Mouse (Mus musculus): Measurements from ENCODE around the gene Syngap1.

Syngap1 gene

DNA sequence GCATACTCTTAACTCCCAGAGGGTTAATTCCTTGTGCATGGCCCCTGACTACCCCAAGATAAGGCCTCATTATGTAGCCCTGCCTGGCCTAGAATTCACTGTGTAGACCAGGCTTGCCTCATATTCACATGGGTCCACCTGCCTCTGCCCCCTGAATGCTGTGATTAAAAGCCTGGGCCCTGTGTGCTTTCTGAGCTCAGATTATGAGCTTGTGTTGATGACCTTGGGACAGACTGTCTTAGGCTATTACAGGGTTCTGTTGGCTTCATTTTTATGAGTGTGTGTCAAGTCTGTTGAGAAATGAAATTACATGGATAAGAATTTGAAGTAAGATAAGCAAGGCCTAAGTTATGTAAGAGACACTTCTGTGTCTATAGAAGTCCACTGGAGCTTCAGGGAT is 49.5 kb downstream of the Syngap1 start:
- no peak for DNase-seq (ENCODE audit: low spot score in 2 of 2)

DNA sequence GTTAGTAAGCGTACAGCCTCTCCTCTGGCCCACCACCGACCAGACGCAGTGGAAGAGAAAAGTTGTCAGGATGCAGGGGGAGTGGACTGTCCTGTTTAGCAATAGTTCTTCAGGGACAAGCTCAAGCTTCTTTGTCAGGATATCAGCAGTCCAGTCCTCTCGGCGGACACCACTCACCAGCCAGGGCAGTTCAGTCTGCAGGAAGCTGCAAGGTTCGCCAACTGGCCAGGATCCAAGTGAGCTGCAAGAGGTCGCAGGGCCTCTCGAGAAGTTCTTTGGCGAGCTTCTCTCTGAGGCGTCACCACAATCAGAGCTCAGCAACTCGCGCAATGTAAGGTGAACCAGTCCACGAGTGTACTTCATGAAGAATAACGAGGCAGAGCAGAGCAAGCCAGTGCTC is 53.4 kb downstream of the Syngap1 start:
- DNase-seq (ENCODE audit: low spot score in 2 of 2): no peak

GRCm38 (mm10) chr17:26995006-26995405 is 54.0 kb downstream of the Syngap1 start:
- no peak for DNase-seq (ENCODE audit: low spot score in 2 of 2)

DNA sequence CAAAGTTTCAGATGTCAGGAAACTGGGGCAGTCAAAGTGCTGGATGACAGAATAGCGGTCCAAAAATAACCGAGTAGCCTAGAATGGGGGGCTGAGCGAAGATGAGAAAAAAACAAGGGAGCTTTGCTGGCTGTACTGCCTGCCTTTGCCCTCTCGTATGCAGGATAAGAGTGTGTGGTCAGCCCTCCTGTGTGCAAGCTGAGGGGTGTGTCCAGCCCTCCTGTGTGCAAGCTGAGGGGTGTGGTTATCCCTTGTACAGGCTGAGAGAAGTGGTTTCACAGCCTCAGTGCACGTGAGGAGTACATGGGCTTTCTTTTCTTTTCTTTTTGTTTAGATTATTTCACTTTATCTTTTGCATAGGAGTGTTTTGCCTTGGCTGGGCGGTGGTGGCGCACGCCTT is 54.5 kb downstream of the Syngap1 start:
- DNase-seq (ENCODE audit: low spot score in 2 of 2): no peak

DNA sequence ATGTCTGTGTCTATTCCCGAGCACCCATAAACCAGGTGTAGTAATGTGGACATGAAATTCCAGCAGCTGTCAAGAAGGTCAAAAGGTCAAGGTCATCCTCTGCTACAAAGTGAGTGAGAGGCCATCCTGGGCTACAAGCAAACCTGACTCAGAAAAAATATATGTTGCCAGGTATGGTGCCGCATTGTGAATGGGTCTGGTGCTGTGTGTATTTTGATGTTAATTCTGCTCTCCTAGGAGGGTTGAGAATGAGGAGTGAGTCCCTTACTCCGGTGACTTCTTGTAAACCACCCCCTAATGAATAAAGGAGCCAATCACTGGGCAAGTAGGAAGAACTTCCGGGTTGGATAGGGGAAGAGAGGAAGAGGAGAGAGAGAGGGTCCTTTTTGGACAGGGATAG is 56.6 kb downstream of the Syngap1 start:
- no peak for DNase-seq (ENCODE audit: low spot score in 2 of 2)

GRCm38 (mm10) chr17:26998283-26998682 is 57.2 kb downstream of the Syngap1 start:
- DNase-seq (ENCODE audit: low spot score in 2 of 2): no peak

DNA sequence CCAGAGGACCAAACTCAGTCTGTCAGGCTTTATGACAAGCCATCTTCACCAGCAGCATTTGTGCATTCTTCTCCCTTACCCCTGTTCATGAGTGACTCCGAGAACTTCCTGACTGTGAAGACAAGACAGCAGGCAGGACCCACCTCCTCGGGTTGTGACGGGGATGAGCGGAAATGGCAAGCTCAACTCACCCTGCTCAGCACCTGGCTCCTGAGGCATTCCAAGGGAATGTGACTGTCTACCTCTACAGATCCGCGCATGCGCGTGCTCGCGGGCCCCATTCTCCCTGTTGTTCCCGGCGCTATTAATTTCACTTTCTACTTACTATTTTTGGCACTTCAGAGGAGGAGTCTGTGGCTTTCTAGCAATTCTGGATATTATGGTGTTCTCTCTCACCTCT is 58.9 kb downstream of the Syngap1 start:
- no peak for DNase-seq (ENCODE audit: low spot score in 2 of 2)

- peak; percentile 49 to 77 for DNase-seq (ENCODE audit: low spot score in 2 of 2)
Observed at GRCm38 (mm10) chr17:27001151-27001550, 60.1 kb downstream of the Syngap1 start.

DNA sequence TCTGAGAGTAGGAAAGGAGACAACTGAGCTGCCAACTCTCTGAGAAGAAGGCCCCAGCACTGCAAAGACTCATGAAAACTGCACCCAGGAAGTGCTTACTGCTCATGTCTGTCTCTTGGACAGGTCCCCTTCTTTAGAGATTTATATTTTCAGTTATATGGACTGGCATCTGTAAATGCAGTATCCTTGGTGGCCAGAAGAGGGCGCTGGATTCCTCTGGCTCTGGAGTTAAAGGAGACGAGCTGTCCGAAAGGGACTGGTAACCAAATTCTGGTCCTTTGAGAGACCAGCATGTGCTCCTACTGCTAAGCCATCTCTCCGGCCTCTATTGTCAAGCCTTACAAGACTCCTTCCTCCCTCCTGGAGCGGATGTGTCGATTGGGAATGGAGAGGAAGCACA is 60.8 kb downstream of the Syngap1 start:
- peak in 1 of 2 experiments; percentile 55 for DNase-seq (ENCODE audit: low spot score in 2 of 2)

- peak; percentile 32 to 75 for DNase-seq (ENCODE audit: low spot score in 2 of 2)
Observed at GRCm38 (mm10) chr17:27004431-27004830, 63.4 kb downstream of the Syngap1 start.

GRCm38 (mm10) chr17:27004903-27005485 is 63.9 kb downstream of the Syngap1 start:
- no peak for DNase-seq (ENCODE audit: low spot score in 2 of 2)

DNA sequence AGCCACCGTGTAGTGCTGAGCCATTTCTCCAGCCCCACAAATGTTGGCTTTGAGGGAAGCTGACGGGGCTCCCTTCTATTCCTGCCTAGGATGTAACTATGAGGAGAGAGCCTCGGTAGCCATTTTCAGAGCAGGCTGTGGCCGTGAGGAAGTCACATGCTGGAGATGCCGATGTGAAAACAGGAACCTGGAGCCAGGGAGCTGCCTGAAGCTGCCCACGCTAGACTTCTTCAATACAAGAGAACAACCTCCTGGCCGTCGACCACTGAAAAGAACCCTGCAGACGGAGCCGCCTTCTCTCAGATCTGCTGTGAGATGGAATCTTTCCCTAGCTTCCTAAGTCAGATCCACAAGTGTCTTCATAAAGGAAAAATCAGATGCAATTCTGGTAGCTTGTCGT is 64.6 kb downstream of the Syngap1 start:
- no peak for DNase-seq (ENCODE audit: low spot score in 2 of 2)

- DNase-seq (ENCODE audit: low spot score in 2 of 2): no peak
Observed at GRCm38 (mm10) chr17:27008277-27008676, 67.2 kb downstream of the Syngap1 start.

- DNase-seq (ENCODE audit: low spot score in 2 of 2): no peak
Observed at GRCm38 (mm10) chr17:27011167-27011566, 70.1 kb downstream of the Syngap1 start.

DNA sequence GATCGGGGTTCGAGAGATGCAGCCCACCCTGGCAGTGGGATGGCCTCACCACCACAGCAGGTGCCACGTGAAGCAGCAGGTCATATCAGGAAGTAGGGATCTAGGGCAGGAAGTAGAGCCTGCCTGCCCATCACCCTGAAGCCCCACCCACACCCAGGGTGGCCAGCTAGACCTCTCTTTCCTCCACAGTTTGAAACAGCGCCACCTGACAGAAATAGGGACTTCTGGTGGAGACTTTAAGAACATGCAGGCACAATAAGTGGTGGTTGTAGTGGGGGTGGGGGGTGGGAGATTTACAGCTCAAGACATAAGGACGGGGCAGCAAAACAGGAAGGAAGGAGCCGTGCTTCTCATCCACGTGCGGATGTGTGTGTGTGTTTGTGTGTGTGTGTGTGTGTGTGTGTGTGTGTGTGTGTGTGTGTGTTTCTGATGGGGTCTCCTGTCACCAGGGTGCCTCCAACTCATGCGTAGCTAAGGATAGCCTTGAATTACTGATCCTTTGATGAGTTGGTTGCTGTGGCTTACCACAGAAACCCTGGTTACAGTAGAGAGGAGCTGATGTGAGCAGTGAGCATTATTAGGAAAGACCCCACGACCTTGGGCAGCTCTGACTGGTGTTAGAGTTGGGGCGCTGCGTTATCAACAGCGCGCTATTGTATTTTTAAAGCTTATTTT is 71.1 kb downstream of the Syngap1 start:
- DNase-seq (ENCODE audit: low spot score in 2 of 2): peak; percentile 49 to 57

DNA sequence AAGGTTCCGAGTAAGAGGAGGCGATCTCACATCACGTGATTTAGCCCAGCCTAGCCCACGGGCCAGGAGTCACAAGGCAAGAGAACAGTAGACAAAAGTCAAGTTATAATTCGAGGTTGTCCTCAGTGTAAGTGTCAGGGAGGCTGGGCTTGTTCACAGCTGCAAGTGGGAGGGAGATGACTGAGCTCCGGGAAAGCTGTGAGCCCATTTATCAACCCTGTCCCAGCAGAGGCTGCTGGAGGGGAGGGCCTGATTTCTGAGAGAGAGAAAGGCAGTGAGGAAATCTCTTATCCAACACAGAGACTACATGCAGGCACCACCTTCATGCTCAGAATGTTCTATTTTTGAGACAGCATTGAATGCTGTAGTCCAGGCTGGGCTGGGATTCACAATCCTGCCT is 71.9 kb downstream of the Syngap1 start:
- no peak for DNase-seq (ENCODE audit: low spot score in 2 of 2)

GRCm38 (mm10) chr17:27017564-27018499 is 76.8 kb downstream of the Syngap1 start:
- peak; percentile 79 to 91 for DNase-seq (ENCODE audit: low spot score in 2 of 2)

GRCm38 (mm10) chr17:27018555-27019196 is 77.6 kb downstream of the Syngap1 start:
- no peak for DNase-seq (ENCODE audit: low spot score in 2 of 2)

DNA sequence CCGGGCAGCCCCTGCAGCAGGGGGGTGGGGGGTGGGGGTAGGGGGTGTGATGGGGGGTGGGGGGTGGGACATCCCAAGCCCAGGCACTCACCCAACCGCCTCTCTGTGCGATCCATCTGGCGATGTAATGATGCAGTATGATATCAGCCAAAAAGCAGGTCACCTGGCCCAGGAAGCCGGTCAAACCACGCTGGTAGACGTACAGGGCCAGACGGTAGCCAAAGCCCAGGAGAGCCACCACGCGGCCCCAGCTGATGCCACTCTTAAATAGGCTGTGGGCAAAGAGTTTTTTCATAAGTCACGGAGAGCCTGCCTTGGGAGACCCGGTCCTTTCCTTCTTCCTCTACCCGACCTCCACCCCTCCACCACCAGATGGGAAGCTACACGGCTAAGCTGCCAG is 80.0 kb downstream of the Syngap1 start:
- DNase-seq (ENCODE audit: low spot score in 2 of 2): no peak

GRCm38 (mm10) chr17:27021736-27022135 is 80.7 kb downstream of the Syngap1 start:
- DNase-seq (ENCODE audit: low spot score in 2 of 2): no peak
